Mouse (Mus musculus) small intestine, adult 2 months (tissue): ENCODE results near the gene Tshb.

Source experiments
- CTCF ChIP-seq: fragments of 200-500 bp; IDR thresholded peaks from 2 replicates; pipeline ENCODE4 v1.5.1; 2012; ENCODE audit warnings: low read depth, mild to moderate bottlenecking, control low read depth, inconsistent platforms, low read length, moderate library complexity, mixed read lengths; ENCODE audit not compliant: insufficient replicate concordance, insufficient read length; ENCODE audit errors: extremely low read depth
- POLR2A ChIP-seq: fragments of 200-500 bp; IDR thresholded peaks from 2 replicates; pipeline ENCODE4 v1.6.1; 2012; ENCODE audit warnings: low read depth, mild to moderate bottlenecking, control low read depth, inconsistent platforms, low read length, moderate library complexity

DNA sequence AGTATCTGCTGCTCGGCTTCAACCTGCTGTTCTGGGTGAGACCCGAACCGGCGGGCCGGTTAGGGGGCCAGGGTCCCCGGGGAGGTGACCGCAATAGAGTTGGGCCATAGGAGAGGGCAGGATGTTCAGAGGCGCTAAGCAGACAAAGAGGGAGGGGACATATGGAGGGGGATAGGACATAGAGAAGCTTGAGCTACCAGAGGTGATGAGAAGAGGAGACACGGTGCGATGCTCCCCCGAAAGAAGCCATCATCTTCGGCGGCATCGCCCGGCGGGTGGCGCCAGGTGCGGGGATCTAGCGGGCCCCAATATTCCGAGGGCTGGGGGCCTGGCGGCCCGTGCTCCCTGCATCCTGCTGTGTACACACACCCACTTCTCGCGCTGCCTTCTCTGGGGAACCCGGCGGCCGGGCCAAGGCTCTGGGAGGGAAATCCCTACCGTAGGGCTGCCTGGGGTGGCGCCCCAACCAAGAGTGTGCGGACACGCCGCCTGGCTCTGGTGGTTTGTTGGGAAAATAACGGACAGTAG lies 47.4 kb downstream of the Tshb start:
- TF ChIP-seq POLR2A (no peak), CTCF (no peak)
